Mouse (Mus musculus): ENCODE measurements around the gene Prkar2b.

Prkar2b gene

GRCm38 (mm10) chr12:31967536-31967935 lies 93.6 kb downstream of the Prkar2b start:
- no peak for DNase-seq (ENCODE audit: low spot score)

GRCm38 (mm10) chr12:31966405-31966804 lies 94.7 kb downstream of the Prkar2b start:
- no peak for DNase-seq (ENCODE audit: low spot score)

- no peak for DNase-seq (ENCODE audit: low spot score)
Observed at GRCm38 (mm10) chr12:31965517-31966212, 95.4 kb downstream of the Prkar2b start.

- no peak for DNase-seq (ENCODE audit: low spot score)
Observed at GRCm38 (mm10) chr12:31964074-31964473, 97.0 kb downstream of the Prkar2b start.

- no peak for DNase-seq (ENCODE audit: low spot score)
Observed at GRCm38 (mm10) chr12:31955843-31956242, 105.3 kb downstream of the Prkar2b start.

GRCm38 (mm10) chr12:31950659-31951031 lies 110.5 kb downstream of the Prkar2b start:
- DNase-seq (ENCODE audit: low spot score) = no peak

GRCm38 (mm10) chr12:31949759-31950658 lies 111.1 kb downstream of the Prkar2b start, which contains the start of gene Hbp1:
Gene Hbp1 (minus strand): TSS chr12:31950535.
- DNase-seq (ENCODE audit: low spot score) = peak; percentile 96

GRCm38 (mm10) chr12:31949193-31949741 lies 111.8 kb downstream of the Prkar2b start:
- peak; percentile 91 for DNase-seq (ENCODE audit: low spot score)

- no peak for DNase-seq (ENCODE audit: low spot score)
Observed at GRCm38 (mm10) chr12:31948101-31949000, 112.7 kb downstream of the Prkar2b start.

- no peak for DNase-seq (ENCODE audit: low spot score)
Observed at GRCm38 (mm10) chr12:31947476-31947875, 113.6 kb downstream of the Prkar2b start.

GRCm38 (mm10) chr12:31944405-31944804 lies 116.7 kb downstream of the Prkar2b start:
- DNase-seq (ENCODE audit: low spot score) = no peak

GRCm38 (mm10) chr12:31943020-31943654 lies 118.0 kb downstream of the Prkar2b start:
- DNase-seq (ENCODE audit: low spot score) = no peak

GRCm38 (mm10) chr12:31939026-31939425 lies 122.1 kb downstream of the Prkar2b start:
- DNase-seq (ENCODE audit: low spot score) = no peak

GRCm38 (mm10) chr12:31938391-31938997 lies 122.6 kb downstream of the Prkar2b start:
- no peak for DNase-seq (ENCODE audit: low spot score)

- DNase-seq (ENCODE audit: low spot score) = no peak
Observed at GRCm38 (mm10) chr12:31937613-31938012, 123.5 kb downstream of the Prkar2b start.

- DNase-seq (ENCODE audit: low spot score) = no peak
Observed at GRCm38 (mm10) chr12:31936657-31937300, 124.3 kb downstream of the Prkar2b start.

GRCm38 (mm10) chr12:31931818-31932217 lies 129.3 kb downstream of the Prkar2b start:
- no peak for DNase-seq (ENCODE audit: low spot score)

- DNase-seq (ENCODE audit: low spot score) = no peak
Observed at GRCm38 (mm10) chr12:31928498-31928897, 132.6 kb downstream of the Prkar2b start.

- peak; percentile 56 for DNase-seq (ENCODE audit: low spot score)
Observed at GRCm38 (mm10) chr12:31926661-31927061, 134.4 kb downstream of the Prkar2b start.

GRCm38 (mm10) chr12:31925343-31925742 lies 135.8 kb downstream of the Prkar2b start:
- no peak for DNase-seq (ENCODE audit: low spot score)
